Mouse (Mus musculus): ENCODE results near the gene Fxyd1. TPM values are rescaled to one million over a fixed set of nuclear protein-coding genes. Genes with fewer than 3 reads are reported as not detected.
A peak's percentile ranks its signal among the peaks of the same experiment; 100 is the strongest.

Gene Fxyd1
- total RNA-seq, 2 experiments from 2014 or later = 62.6 to 118 TPM

- no peak for DNase-seq (ENCODE audit: low spot score in 2 of 2)
These were observed 22.7 kb upstream of the Fxyd1 start for GRCm38 (mm10) chr7:31079670-31080069.

- DNase-seq (ENCODE audit: low spot score in 2 of 2) = peak; percentile 71 to 80
These were observed 21.0 kb upstream of the Fxyd1 start for GRCm38 (mm10) chr7:31077885-31078445.

- peak in 1 of 2 experiments; percentile 55 for DNase-seq (ENCODE audit: low spot score in 2 of 2)
These were observed 20.5 kb upstream of the Fxyd1 start for GRCm38 (mm10) chr7:31077470-31077869.

DNA sequence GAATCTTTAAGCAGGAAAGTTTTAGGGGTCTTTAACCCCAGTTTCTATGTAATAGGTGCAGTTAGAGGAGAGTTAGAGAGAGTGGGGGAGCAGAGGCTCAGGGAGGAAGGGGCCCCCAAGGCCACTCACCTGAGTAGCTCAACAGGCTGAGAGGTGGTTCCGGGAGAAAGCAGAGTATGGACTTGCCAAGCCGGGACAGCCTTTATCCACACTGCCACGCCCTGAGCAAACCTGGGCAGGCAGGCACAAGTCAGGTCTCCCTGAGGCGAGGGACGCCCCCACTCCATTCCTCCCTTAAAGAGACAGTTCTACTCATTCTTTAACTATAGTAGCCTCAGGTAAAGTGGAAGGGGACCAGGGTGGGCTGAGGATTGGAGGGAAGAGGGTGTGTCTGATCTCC, 19.5 kb upstream of the Fxyd1 start, which contains the start of gene Fxyd3:
TSS of gene Fxyd3 (minus strand) at position 213 of the 400 bp plus-strand sequence.
- DNase-seq (ENCODE audit: low spot score in 2 of 2) = no peak

DNA sequence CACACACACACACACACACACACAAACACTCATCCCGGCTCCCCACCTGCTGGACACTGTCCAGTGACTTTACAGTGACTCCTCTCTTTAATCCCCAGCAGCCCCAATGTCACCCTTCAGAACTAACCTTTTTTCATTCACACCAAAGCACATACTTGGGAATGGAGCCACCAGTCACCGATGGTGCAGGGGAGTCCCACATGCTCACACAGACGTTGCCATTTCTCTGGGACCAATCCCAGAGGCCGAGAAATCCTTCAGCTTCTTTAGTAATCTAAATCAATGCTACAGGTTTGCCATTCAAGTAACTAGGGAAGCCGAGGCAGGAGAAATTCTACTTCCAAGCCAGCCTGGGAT, 17.7 kb upstream of the Fxyd1 start:
- DNase-seq (ENCODE audit: low spot score in 2 of 2) = peak in 1 of 2 experiments; percentile 74

DNA sequence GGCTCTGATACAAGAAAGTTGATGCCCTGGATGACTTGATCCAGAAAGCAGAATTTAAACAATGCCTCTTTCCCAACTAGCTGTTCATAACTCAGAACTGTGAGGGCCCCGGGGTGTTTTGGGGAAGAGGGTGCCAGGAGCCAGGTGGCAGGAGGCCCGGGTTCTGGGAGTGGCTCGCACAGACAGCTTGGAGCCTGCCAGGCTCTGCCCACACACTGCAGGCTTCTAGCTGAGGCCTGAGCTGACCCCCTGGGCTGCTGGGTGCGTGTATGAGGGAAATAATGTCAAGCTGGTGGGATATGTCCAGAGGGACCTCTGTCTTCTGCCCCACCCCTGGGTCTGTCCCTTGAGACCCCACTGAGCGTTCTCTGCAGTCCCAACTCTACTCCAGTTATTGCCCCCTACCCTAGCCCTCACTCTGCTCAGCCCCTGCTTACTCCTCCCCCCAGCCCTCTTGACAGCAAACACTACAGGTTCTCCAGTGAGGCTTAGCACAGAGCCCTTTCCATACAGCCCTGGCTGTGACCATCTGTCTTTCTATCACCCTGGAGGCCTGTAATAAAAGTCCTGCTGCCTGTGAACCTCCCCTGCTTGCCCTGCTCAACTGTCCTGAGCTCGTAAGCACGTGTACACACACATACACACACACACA, 17.2 kb upstream of the Fxyd1 start:
- DNase-seq (ENCODE audit: low spot score in 2 of 2) = peak in 1 of 2 experiments; percentile 31

GRCm38 (mm10) chr7:31073546-31073945, 16.5 kb upstream of the Fxyd1 start:
- no peak for DNase-seq (ENCODE audit: low spot score in 2 of 2)

DNA sequence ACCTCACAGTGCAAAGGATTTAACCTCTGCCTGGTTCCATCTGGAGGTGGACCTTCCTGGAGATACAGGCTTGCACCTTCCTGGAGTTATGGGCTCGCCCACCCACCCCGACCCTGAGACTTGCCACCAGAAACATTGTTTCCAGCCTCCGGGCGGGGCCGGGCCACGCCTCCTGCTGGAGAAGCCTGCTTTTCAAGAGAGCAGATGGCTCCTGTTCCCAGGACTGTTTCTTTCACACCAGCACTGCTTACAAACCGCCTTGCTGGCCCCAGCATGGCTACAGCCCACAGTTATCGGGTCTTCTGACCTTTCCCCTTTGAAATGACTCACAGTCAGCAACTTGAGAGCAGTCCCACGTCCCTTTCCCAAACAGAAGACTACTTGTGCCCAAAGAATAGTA, 15.3 kb upstream of the Fxyd1 start:
- DNase-seq (ENCODE audit: low spot score in 2 of 2) = no peak

DNA sequence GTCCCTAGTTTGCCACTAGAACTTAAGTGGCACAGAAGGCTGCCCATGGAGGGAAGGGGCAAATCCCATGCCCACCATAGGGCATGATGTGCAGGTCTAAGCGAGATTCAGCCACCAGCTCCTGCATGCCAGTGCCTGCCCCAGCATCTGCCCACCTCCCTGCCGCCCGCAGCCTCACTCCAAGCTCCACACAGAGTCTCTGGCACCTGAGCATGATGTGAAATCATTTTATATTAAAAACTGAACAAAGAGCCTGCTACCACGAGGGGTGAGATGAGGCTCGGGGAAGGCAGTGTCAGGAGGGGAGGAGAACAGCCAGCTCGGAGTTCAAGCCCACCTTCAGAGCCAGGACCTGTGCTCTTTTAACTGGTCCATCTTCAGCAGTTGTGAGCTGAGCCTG, 13.3 kb upstream of the Fxyd1 start:
- no peak for DNase-seq (ENCODE audit: low spot score in 2 of 2)

- DNase-seq (ENCODE audit: low spot score in 2 of 2) = no peak
These were observed 12.5 kb upstream of the Fxyd1 start for GRCm38 (mm10) chr7:31069491-31069890.

DNA sequence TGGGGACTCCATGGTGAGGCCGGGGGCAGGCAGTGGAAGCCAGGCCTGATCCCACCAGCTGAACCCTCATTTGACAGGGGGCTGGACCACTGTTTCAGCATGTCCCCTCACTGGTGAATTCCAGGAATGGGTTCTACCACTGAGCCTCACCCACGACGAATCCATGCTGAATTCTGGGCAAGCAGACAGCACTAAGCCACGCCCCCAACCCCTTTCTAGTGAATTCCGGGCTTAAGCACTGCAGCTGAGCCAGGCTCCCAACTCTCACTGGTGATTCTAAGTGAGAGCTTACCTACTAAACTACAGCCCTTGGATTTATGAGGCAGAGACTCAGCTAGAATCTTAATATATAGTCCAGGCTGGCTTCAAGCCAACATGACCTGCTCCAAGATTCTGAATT, 10.8 kb upstream of the Fxyd1 start:
- peak in 1 of 2 experiments; percentile 40 for DNase-seq (ENCODE audit: low spot score in 2 of 2)

DNA sequence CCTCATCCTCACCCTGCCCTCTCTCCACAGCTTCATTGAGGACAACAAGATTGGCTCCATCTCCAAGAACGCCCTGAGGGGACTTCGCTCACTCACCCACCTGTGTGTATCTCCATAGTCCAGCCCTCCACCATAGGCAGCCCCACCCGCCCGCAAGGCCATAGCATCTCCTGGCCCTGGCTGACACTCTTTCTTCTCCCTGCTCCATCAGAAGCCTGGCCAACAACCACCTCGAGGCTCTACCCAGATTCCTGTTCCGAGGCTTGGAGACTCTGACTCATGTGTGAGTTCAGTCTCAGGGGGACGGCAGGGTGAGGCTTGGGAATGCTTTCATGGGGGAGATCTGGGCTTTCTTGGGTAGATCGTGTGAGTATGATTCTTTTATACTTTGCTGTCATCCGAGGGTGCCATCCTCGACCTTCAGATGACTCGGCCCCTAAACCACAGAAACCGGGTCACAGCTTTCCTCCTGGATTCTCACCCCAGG, 6.1 kb upstream of the Fxyd1 start:
- no peak for DNase-seq (ENCODE audit: low spot score in 2 of 2)

- DNase-seq (ENCODE audit: low spot score in 2 of 2) = no peak
These were observed 3.6 kb upstream of the Fxyd1 start for GRCm38 (mm10) chr7:31060621-31061010.

- DNase-seq (ENCODE audit: low spot score in 2 of 2) = no peak
These were observed 3.1 kb upstream of the Fxyd1 start for GRCm38 (mm10) chr7:31059919-31060620.

GRCm38 (mm10) chr7:31059108-31059507, 2.1 kb upstream of the Fxyd1 start, which contains the start of gene Lgi4:
Gene Lgi4, plus strand, starts transcription at chr7:31059342.
- DNase-seq (ENCODE audit: low spot score in 2 of 2) = peak; percentile 83 to 89

GRCm38 (mm10) chr7:31058211-31058610, 1.2 kb upstream of the Fxyd1 start:
- no peak for DNase-seq (ENCODE audit: low spot score in 2 of 2)

- no peak for DNase-seq (ENCODE audit: low spot score in 2 of 2)
These were observed 731 bp upstream of the Fxyd1 start for GRCm38 (mm10) chr7:31057730-31058129.

DNA sequence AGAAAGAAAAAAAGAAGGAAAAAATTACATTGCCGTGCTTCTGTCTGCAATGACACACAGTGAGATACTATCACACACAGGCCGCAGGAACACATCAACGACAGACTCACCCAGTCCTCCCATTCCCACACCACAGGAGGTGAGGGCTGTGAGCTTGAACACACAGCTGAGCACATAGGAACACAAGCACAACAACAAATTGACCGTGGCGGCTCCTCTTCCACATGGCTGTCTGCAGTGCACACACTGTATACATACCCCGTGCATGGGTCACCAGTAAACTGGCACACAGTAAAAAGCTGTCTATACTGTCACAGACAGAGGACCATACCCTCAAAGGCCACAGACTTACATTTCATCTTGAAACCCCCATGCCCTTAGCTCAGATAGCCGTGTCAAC, 551 bp downstream of the Fxyd1 start:
- no peak for DNase-seq (ENCODE audit: low spot score in 2 of 2)

DNA sequence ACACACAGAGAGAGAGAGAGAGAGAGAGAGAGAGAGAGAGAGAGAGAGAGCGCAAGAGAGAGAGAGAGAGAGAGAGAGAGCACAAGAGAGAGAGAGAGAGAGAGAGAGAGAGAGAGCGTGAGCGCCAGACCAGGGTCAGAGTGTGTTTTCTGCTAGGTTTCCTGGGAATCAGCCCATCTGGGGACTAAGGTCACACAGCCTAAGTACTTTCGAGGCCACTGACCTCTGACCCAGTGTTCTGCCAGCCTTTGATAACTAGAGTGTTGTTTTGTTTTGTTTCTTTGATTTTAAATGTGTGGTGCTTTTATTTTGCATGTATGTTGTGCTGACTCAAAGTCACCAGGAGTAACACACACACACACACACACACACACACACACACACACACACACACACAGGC, 1.1 kb downstream of the Fxyd1 start:
- no peak for DNase-seq (ENCODE audit: low spot score in 2 of 2)

GRCm38 (mm10) chr7:31055354-31055824, 1.6 kb downstream of the Fxyd1 start:
- DNase-seq (ENCODE audit: low spot score in 2 of 2) = peak; percentile 47 to 58

DNA sequence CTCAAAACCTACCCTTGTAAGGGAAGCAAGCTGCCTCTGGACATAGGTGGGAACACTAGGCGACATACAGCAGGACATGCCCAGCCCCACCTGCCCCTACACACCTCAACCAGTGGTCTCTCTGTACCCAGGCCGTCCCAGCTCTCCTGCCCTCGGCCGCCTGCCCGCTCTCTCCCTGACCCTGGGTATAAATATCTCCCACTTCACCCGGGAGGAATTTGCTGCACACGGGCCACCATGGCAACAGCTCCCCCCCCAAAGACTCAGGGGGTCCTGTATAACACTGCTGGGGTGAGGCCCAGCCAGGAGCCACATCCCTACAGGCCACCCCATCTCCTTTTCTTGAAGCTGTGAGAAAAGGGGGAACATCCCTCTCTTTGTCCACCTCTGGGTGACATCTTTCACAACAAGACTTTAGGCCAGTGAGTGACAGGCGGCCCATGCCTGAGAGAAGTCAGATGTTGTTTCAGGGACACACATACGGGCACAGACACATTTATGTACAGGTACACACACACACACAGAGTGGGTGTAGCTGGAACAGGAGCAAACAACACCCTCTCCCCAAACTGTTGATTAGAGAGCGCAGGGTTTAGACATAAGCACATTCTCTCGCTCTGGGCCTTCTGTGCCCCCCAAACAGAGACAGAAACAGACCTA, 2.2 kb downstream of the Fxyd1 start:
- DNase-seq (ENCODE audit: low spot score in 2 of 2) = no peak

All from layer of hippocampus, postnatal 14 days (tissue).